Mouse (Mus musculus) kidney, adult 9 months (tissue): ENCODE measurements at regions not wholly inside any gene's neighbourhood (a gene's known extent, or its start where the extent isn't known, plus 50 kb on each side); places are given as distances from the start of the nearest gene placed in this dataset.

Experiments
- DNase-seq: peaks from one replicate; pipeline ENCODE4 v3.0.0; 2022

- no peak for DNase-seq
Measured at GRCm38 (mm10) chr19:56041930-56042329, 245.0 kb upstream of the Habp2 start.

GRCm38 (mm10) chr19:56046784-56047390 lies 240.1 kb upstream of the Habp2 start:
- DNase-seq = no peak

GRCm38 (mm10) chr19:56054186-56054585 lies 232.8 kb upstream of the Habp2 start:
- no peak for DNase-seq

GRCm38 (mm10) chr19:56056397-56056796 lies 230.5 kb upstream of the Habp2 start:
- no peak for DNase-seq

- DNase-seq = no peak
Measured at GRCm38 (mm10) chr19:56061882-56062540, 224.9 kb upstream of the Habp2 start.

GRCm38 (mm10) chr19:56063099-56063498 lies 223.8 kb upstream of the Habp2 start:
- DNase-seq = no peak

- DNase-seq = no peak
Measured at GRCm38 (mm10) chr19:56065730-56066129, 221.2 kb upstream of the Habp2 start.

- DNase-seq = no peak
Measured at GRCm38 (mm10) chr19:56068165-56068564, 218.8 kb upstream of the Habp2 start.

- no peak for DNase-seq
Measured at GRCm38 (mm10) chr19:56068854-56069253, 218.1 kb upstream of the Habp2 start.

- DNase-seq = peak; percentile 12
Measured at GRCm38 (mm10) chr19:56069266-56069665, 217.7 kb upstream of the Habp2 start.

- DNase-seq = no peak
Measured at GRCm38 (mm10) chr19:56071340-56071739, 215.6 kb upstream of the Habp2 start.

- DNase-seq = no peak
Measured at GRCm38 (mm10) chr19:56076128-56076527, 210.8 kb upstream of the Habp2 start.

GRCm38 (mm10) chr19:56077491-56077890 lies 209.4 kb upstream of the Habp2 start:
- no peak for DNase-seq

GRCm38 (mm10) chr19:56086413-56087083 lies 200.4 kb upstream of the Habp2 start:
- no peak for DNase-seq

- DNase-seq = no peak
Measured at GRCm38 (mm10) chr19:56087127-56087526, 199.8 kb upstream of the Habp2 start.

GRCm38 (mm10) chr19:56089795-56090375 lies 197.1 kb upstream of the Habp2 start:
- peak; percentile 20 for DNase-seq

- no peak for DNase-seq
Measured at GRCm38 (mm10) chr19:56091581-56091980, 195.4 kb upstream of the Habp2 start.

GRCm38 (mm10) chr19:56095873-56096272 lies 191.1 kb upstream of the Habp2 start:
- DNase-seq = no peak

GRCm38 (mm10) chr19:56099725-56100124 lies 187.2 kb upstream of the Habp2 start:
- DNase-seq = no peak

GRCm38 (mm10) chr19:56100131-56100872 lies 186.6 kb upstream of the Habp2 start:
- DNase-seq = no peak

- no peak for DNase-seq
Measured at GRCm38 (mm10) chr19:56102454-56103080, 184.4 kb upstream of the Habp2 start.

GRCm38 (mm10) chr19:56105073-56105451 lies 181.9 kb upstream of the Habp2 start:
- no peak for DNase-seq
